Mouse (Mus musculus): ENCODE measurements around the gene Tenm2.

Tenm2 gene

DNA sequence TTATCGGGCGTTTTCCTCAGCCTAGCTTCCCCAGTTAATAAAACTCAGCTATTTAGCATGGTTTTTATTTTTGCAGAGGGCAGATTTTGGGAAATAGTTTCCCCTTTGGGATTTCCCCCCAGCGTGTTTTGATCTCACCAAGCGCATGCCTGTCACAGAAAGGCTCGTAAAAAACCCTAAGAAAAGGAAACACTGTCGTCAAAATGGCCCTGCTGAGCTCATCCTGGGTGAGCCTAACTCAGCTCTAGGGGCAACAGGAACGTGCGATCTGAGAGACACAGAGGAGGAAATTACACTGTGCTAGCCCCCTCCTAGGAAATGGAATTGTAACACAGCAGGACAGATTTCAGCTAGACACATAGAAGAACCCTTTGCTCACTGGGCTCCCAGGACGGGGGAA, 1204.0 kb downstream of the Tenm2 start:
- DNase-seq = no peak

- DNase-seq = no peak
These were observed 1215.8 kb downstream of the Tenm2 start for GRCm38 (mm10) chr11:36020009-36020408.

DNA sequence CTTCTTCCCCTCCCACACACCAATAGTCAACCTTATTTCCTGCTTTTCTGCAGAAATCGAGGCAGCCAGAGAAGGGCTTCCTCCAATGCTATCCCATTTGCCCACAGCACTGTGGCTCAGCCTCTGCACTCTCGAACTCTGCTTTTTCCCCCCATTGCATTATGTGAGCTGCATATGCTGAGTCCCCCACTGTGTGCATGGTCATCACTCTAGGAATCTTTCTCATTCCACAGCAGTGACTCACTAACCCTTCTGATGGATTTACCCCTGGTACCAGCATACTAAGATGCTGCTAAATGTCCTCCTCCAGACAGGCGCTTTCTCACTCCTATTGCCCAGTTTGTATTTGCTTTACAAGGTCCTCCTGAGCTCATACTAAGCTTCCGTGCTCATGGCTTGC, 1222.6 kb downstream of the Tenm2 start:
- DNase-seq = no peak

GRCm38 (mm10) chr11:36009281-36010208, 1226.2 kb downstream of the Tenm2 start:
- no peak for DNase-seq

- no peak for DNase-seq
These were observed 1232.9 kb downstream of the Tenm2 start for GRCm38 (mm10) chr11:36002900-36003299.

- DNase-seq = peak; percentile 81 to 91
These were observed 1234.3 kb downstream of the Tenm2 start for GRCm38 (mm10) chr11:36001282-36001970.

- no peak for DNase-seq
These were observed 1235.0 kb downstream of the Tenm2 start for GRCm38 (mm10) chr11:36000585-36001281.

GRCm38 (mm10) chr11:36000038-36000437, 1235.7 kb downstream of the Tenm2 start:
- no peak for DNase-seq

DNA sequence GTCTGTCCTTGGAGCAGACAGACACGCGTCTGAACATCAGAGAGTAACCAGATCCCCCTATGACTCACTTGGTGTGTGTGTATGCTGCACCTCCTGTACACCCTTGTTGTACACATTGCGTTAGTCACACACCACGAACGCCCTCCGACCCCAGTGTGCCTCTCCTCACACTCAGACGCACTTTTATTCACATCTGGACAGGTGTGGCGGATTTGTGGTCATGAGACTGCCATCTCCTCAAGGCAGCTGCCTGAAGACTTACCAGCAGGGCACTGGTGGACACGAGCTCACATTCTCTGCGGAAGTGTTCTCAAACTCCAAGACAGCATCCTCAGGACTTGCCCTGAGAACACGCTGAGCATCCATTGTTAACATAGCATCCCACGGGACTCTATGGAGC, 1237.7 kb downstream of the Tenm2 start:
- DNase-seq = no peak

GRCm38 (mm10) chr11:35995310-35995709, 1240.5 kb downstream of the Tenm2 start:
- no peak for DNase-seq

DNA sequence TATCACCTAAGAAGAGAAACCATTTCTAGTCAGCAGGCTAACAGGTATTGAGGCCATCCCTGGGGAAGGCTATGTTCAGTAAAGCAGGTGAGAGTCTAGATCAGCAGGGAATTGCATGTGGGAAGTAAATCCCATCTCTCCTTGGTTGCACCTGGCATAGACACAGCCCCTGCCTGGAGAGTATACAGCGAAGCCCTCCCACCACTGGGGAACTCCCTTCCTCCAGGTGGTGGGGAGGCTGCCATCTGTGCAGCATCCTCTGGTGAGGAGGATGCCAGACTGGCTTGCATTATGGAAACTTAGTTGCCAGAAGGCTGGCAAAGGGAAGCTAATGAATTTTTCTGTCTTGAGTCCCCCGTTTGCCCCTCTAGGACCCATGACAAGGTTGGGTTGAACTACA, 1243.9 kb downstream of the Tenm2 start:
- DNase-seq = no peak

DNA sequence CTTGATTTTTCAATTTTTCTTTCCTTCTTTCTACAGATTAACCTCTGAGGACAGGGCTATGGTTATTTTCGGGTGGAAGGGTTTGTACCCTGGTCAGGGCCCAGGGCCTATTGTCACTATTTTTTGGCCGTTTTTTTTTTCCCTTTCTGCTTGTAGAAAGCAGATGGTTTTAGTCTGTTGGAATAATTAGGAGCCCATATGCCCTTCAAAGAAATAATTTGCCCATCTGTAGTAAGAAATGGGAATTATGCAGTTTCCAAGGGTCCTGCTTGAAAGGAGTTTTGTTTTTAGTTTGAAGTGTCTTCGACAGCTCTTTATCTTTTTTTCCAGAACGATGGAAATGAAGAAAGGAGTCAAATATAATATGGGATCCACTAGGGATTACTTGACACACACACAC, 1245.8 kb downstream of the Tenm2 start:
- no peak for DNase-seq

- DNase-seq = peak in 1 of 2 experiments; percentile 50
These were observed 1249.8 kb downstream of the Tenm2 start for GRCm38 (mm10) chr11:35985841-35986393.

GRCm38 (mm10) chr11:35982734-35983133, 1253.0 kb downstream of the Tenm2 start:
- no peak for DNase-seq

- peak; percentile 75 to 82 for DNase-seq
These were observed 1255.3 kb downstream of the Tenm2 start, which contains the start of gene Wwc1 for GRCm38 (mm10) chr11:35980411-35980917. Gene Wwc1, minus strand, starts transcription at chr11:35980527.

- peak; percentile 34 to 53 for DNase-seq
These were observed 1255.9 kb downstream of the Tenm2 start for GRCm38 (mm10) chr11:35979733-35980410.

GRCm38 (mm10) chr11:35979266-35979732, 1256.5 kb downstream of the Tenm2 start:
- peak in 1 of 2 experiments; percentile 46 for DNase-seq

- DNase-seq = no peak
These were observed 1258.0 kb downstream of the Tenm2 start for GRCm38 (mm10) chr11:35977796-35978195.

GRCm38 (mm10) chr11:35977096-35977495, 1258.7 kb downstream of the Tenm2 start:
- DNase-seq = no peak

- DNase-seq = peak; percentile 73 to 87
These were observed 1259.3 kb downstream of the Tenm2 start for GRCm38 (mm10) chr11:35976482-35976881.

GRCm38 (mm10) chr11:35974632-35975450, 1260.9 kb downstream of the Tenm2 start:
- peak; percentile 83 to 85 for DNase-seq
